Mouse (Mus musculus): ENCODE results near the gene Fip1l1. TPM values are rescaled to one million over a fixed set of nuclear protein-coding genes. Genes with fewer than 3 reads are reported as not detected.

Fip1l1 gene
- polyA plus RNA-seq, 1 experiment from 2014 or later: 106 TPM

- 66% methylated on average over 3 of the region's 3 CpGs for WGBS
- Histone ChIP-seq H3K27me3 (no peaks in the 10 kb centered on the region), H3K27ac (replicated peaks) (no peak overlapping the region), H3K4me3 (no peak overlapping the region), H3K4me2 (replicated peaks) (no peak overlapping the region), H3K4me1 (no peaks in the 10 kb centered on the region), H3K9me3 (no peaks in the 10 kb centered on the region), H3K36me3 (no peaks in the 10 kb centered on the region), H3K9ac (replicated peaks) (no peak overlapping the region)
- ATAC-seq (ENCODE audit: low FRiP score, low read depth): no peak
These were observed 83.4 kb downstream of the Fip1l1 start for GRCm38 (mm10) chr5:74618573-74619059.

- ATAC-seq (ENCODE audit: low FRiP score, low read depth): no peak
- H3K27me3 ChIP-seq: no peaks in the 10 kb centered on the region
- WGBS: 44% methylated on average over 7 of the region's 7 CpGs
- H3K27ac ChIP-seq (replicated peaks): 0 out of 2 replicates have a peak overlapping the region, but pooled peaks have one; percentile 15
- no peak overlapping the region for H3K9ac ChIP-seq (replicated peaks)
- H3K36me3 ChIP-seq: no peaks in the 10 kb centered on the region
- no peaks in the 10 kb centered on the region for H3K9me3 ChIP-seq
- no peak overlapping the region for H3K4me2 ChIP-seq (replicated peaks)
- no peak overlapping the region for H3K4me3 ChIP-seq
- H3K4me1 ChIP-seq: no peaks in the 10 kb centered on the region
These were observed 86.6 kb downstream of the Fip1l1 start for GRCm38 (mm10) chr5:74621691-74622470.

GRCm38 (mm10) chr5:74623316-74624000, 88.2 kb downstream of the Fip1l1 start:
- no peak overlapping the region for H3K4me2 ChIP-seq (replicated peaks)
- WGBS: 94% methylated on average over 14 of the region's 14 CpGs
- ATAC-seq (ENCODE audit: low FRiP score, low read depth): no peak
- no peaks in the 10 kb centered on the region for H3K36me3 ChIP-seq
- no peak overlapping the region for H3K27ac ChIP-seq (replicated peaks)
- no peaks in the 10 kb centered on the region for H3K9me3 ChIP-seq
- H3K4me3 ChIP-seq: no peak overlapping the region
- H3K27me3 ChIP-seq: no peaks in the 10 kb centered on the region
- H3K4me1 ChIP-seq: no peaks in the 10 kb centered on the region
- H3K9ac ChIP-seq (replicated peaks): no peak overlapping the region

GRCm38 (mm10) chr5:74624385-74624784, 89.1 kb downstream of the Fip1l1 start:
- no peak for ATAC-seq (ENCODE audit: low FRiP score, low read depth)
- H3K4me2 ChIP-seq (replicated peaks): no peak overlapping the region
- no peaks in the 10 kb centered on the region for H3K4me1 ChIP-seq
- WGBS: 74% methylated on average over 5 of the region's 5 CpGs
- no peak overlapping the region for H3K4me3 ChIP-seq
- no peaks in the 10 kb centered on the region for H3K36me3 ChIP-seq
- no peak overlapping the region for H3K9ac ChIP-seq (replicated peaks)
- H3K9me3 ChIP-seq: no peaks in the 10 kb centered on the region
- H3K27ac ChIP-seq (replicated peaks): no peak overlapping the region
- no peaks in the 10 kb centered on the region for H3K27me3 ChIP-seq

GRCm38 (mm10) chr5:74628001-74628400, 92.8 kb downstream of the Fip1l1 start:
- H3K4me1 ChIP-seq: no peaks in the 10 kb centered on the region
- no peaks in the 10 kb centered on the region for H3K9me3 ChIP-seq
- H3K27me3 ChIP-seq: no peaks in the 10 kb centered on the region
- no peak overlapping the region for H3K9ac ChIP-seq (replicated peaks)
- no peak overlapping the region for H3K4me3 ChIP-seq
- no peak overlapping the region for H3K4me2 ChIP-seq (replicated peaks)
- no peaks in the 10 kb centered on the region for H3K36me3 ChIP-seq
- 93% methylated on average over 12 of the region's 12 CpGs for WGBS
- H3K27ac ChIP-seq (replicated peaks): no peak overlapping the region
- ATAC-seq (ENCODE audit: low FRiP score, low read depth): no peak

- no peak for ATAC-seq (ENCODE audit: low FRiP score, low read depth)
- no peaks in the 10 kb centered on the region for H3K36me3 ChIP-seq
- H3K27me3 ChIP-seq: no peaks in the 10 kb centered on the region
- no peak overlapping the region for H3K4me2 ChIP-seq (replicated peaks)
- WGBS: 66% methylated on average over 17 of the region's 17 CpGs
- H3K9ac ChIP-seq (replicated peaks): no peak overlapping the region
- H3K27ac ChIP-seq (replicated peaks): no peak overlapping the region
- no peaks in the 10 kb centered on the region for H3K4me1 ChIP-seq
- H3K4me3 ChIP-seq: no peak overlapping the region
- H3K9me3 ChIP-seq: no peaks in the 10 kb centered on the region
These were observed 97.3 kb downstream of the Fip1l1 start for GRCm38 (mm10) chr5:74632369-74633114.

- Histone ChIP-seq H3K27me3 (no peaks in the 10 kb centered on the region), H3K4me3 (no peak overlapping the region), H3K36me3 (no peaks in the 10 kb centered on the region), H3K9me3 (no peaks in the 10 kb centered on the region), H3K27ac (replicated peaks) (no peak overlapping the region), H3K4me2 (replicated peaks) (no peak overlapping the region), H3K9ac (replicated peaks) (no peak overlapping the region), H3K4me1 (no peaks in the 10 kb centered on the region)
- ATAC-seq (ENCODE audit: low FRiP score, low read depth): no peak
- 81% methylated on average over 6 of the region's 6 CpGs for WGBS
These were observed 98.2 kb downstream of the Fip1l1 start for GRCm38 (mm10) chr5:74633453-74633852.

GRCm38 (mm10) chr5:74634391-74634790, 99.1 kb downstream of the Fip1l1 start:
- WGBS: 77% methylated on average over 3 of the region's 3 CpGs
- Histone ChIP-seq H3K36me3 (no peaks in the 10 kb centered on the region), H3K4me2 (replicated peaks) (no peak overlapping the region), H3K4me1 (no peaks in the 10 kb centered on the region), H3K9ac (replicated peaks) (no peak overlapping the region), H3K9me3 (no peaks in the 10 kb centered on the region), H3K4me3 (no peak overlapping the region), H3K27me3 (no peaks in the 10 kb centered on the region), H3K27ac (replicated peaks) (no peak overlapping the region)
- ATAC-seq (ENCODE audit: low FRiP score, low read depth): no peak

- no peak overlapping the region for H3K4me2 ChIP-seq (replicated peaks)
- no peaks in the 10 kb centered on the region for H3K4me1 ChIP-seq
- H3K9ac ChIP-seq (replicated peaks): no peak overlapping the region
- 95% methylated on average over 6 of the region's 6 CpGs for WGBS
- H3K4me3 ChIP-seq: no peak overlapping the region
- ATAC-seq (ENCODE audit: low FRiP score, low read depth): no peak
- H3K27me3 ChIP-seq: no peaks in the 10 kb centered on the region
- H3K36me3 ChIP-seq: no peaks in the 10 kb centered on the region
- H3K27ac ChIP-seq (replicated peaks): no peak overlapping the region
- H3K9me3 ChIP-seq: no peaks in the 10 kb centered on the region
These were observed 104.3 kb downstream of the Fip1l1 start for GRCm38 (mm10) chr5:74639516-74639915.

- Histone ChIP-seq H3K4me1 (no peaks in the 10 kb centered on the region), H3K27ac (replicated peaks) (no peak overlapping the region), H3K9me3 (no peaks in the 10 kb centered on the region), H3K4me3 (no peak overlapping the region), H3K9ac (replicated peaks) (no peak overlapping the region), H3K4me2 (replicated peaks) (no peak overlapping the region), H3K36me3 (no peaks in the 10 kb centered on the region), H3K27me3 (no peaks in the 10 kb centered on the region)
- no peak for ATAC-seq (ENCODE audit: low FRiP score, low read depth)
- 84% methylated on average over 4 of the region's 4 CpGs for WGBS
These were observed 105.3 kb downstream of the Fip1l1 start for GRCm38 (mm10) chr5:74640504-74640903.

- Histone ChIP-seq H3K4me1 (no peaks in the 10 kb centered on the region), H3K4me2 (replicated peaks) (no peak overlapping the region), H3K9me3 (no peaks in the 10 kb centered on the region), H3K4me3 (no peak overlapping the region), H3K27ac (replicated peaks) (no peak overlapping the region), H3K36me3 (no peaks in the 10 kb centered on the region), H3K9ac (replicated peaks) (no peak overlapping the region), H3K27me3 (no peaks in the 10 kb centered on the region)
- 63% methylated on average over 6 of the region's 6 CpGs for WGBS
- no peak for ATAC-seq (ENCODE audit: low FRiP score, low read depth)
These were observed 105.8 kb downstream of the Fip1l1 start for GRCm38 (mm10) chr5:74641000-74641399.

GRCm38 (mm10) chr5:74642291-74642690, 107.0 kb downstream of the Fip1l1 start:
- Histone ChIP-seq H3K27ac (replicated peaks) (no peak overlapping the region), H3K4me3 (no peak overlapping the region), H3K27me3 (no peaks in the 10 kb centered on the region), H3K9ac (replicated peaks) (no peak overlapping the region), H3K4me2 (replicated peaks) (no peak overlapping the region), H3K36me3 (no peaks in the 10 kb centered on the region), H3K9me3 (no peaks in the 10 kb centered on the region), H3K4me1 (no peaks in the 10 kb centered on the region)
- ATAC-seq (ENCODE audit: low FRiP score, low read depth): no peak
- WGBS: 85% methylated on average over 2 of the region's 2 CpGs
